Mouse (Mus musculus) heart, embryonic 15.5 days (tissue): ENCODE data around the gene Mybpc2. TPM values are rescaled to one million over a fixed set of nuclear protein-coding genes. Genes with fewer than 3 reads are reported as not detected.

Experiments
- ATAC-seq: fragments of 200-750 bp; cut with Nextera tagmentation; replicated peaks from 2 replicates; pipeline ENCODE4 v1.8.0; 2017; ENCODE audit warnings: low read depth, moderate TSS enrichment; ENCODE audit not compliant: insufficient number of reproducible peaks, insufficient read depth, low FRiP score
- H3K27ac ChIP-seq: fragments of 300-500 bp; sonication (generic); 2 replicates; pipeline ENCODE4 v1.5.1; 2015; ENCODE audit warnings: mild to moderate bottlenecking, inconsistent platforms
- H3K27me3 ChIP-seq: fragments of 300-500 bp; sonication (generic); 2 replicates; pipeline ENCODE4 v1.6.1; 2015; ENCODE audit warnings: inconsistent platforms
- H3K36me3 ChIP-seq: fragments of 300-500 bp; sonication (generic); 2 replicates; pipeline ENCODE4 v1.6.1; 2015; ENCODE audit warnings: mild to moderate bottlenecking, inconsistent platforms
- H3K4me1 ChIP-seq: fragments of 300-500 bp; sonication (generic); replicated peaks from 2 replicates; pipeline ENCODE4 v1.6.1; 2015; ENCODE audit warnings: inconsistent platforms
- H3K4me2 ChIP-seq: fragments of 300-500 bp; sonication (generic); 2 replicates; pipeline ENCODE4 v1.6.1; 2015; ENCODE audit warnings: inconsistent platforms, mild to moderate bottlenecking, moderate library complexity
- H3K4me3 ChIP-seq: fragments of 300-500 bp; sonication (generic); 2 replicates; pipeline ENCODE4 v1.5.1; 2015; ENCODE audit warnings: mild to moderate bottlenecking, inconsistent platforms
- H3K9ac ChIP-seq: fragments of 300-500 bp; sonication (generic); 2 replicates; pipeline ENCODE4 v1.6.1; 2015; ENCODE audit warnings: mild to moderate bottlenecking, inconsistent platforms
- H3K9me3 ChIP-seq: fragments of 300-500 bp; sonication (generic); replicated peaks from 2 replicates; pipeline ENCODE4 v1.6.1; 2016; ENCODE audit warnings: inconsistent platforms
- WGBS: fragments of 180-500 bp; shearing (Covaris S2); methylation state at CpG from one replicate; pipeline ENCODE4 v1.1.7; 2015; ENCODE audit warnings: mixed read lengths; 5-methylcytosine and 5-hydroxymethylcytosine counted together
- polyA plus RNA-seq: library from polyadenylated mRNA; unstranded; fragments of >200 nt; fragmentation: Nextera tagmentation; extraction: Ambion mirVana; gene quantifications from 2 replicates; pipeline ENCODE4 v1.2.1, GENCODE M21; 2015

Gene Mybpc2
- polyA plus RNA-seq, 1 experiment from 2014 or later: 3.9 TPM

GRCm38 (mm10) chr7:44475046-44475614 lies 49.3 kb downstream of the Mybpc2 start:
- H3K4me3 ChIP-seq: peak overlapping the region; percentile 56
- no peaks in the 10 kb centered on the region for H3K36me3 ChIP-seq
- H3K4me2 ChIP-seq: peak overlapping the region; percentile 65
- H3K4me1 ChIP-seq: peaks cover 39% of the 10 kb centered on the region
- H3K27ac ChIP-seq: peak overlapping the region; percentile 99
- no peak for ATAC-seq
- WGBS: 12% methylated on average over 5 of the region's 5 CpGs
- H3K9ac ChIP-seq: peak overlapping the region; percentile 75
- 0 out of 2 replicates have a peak, but pooled peaks cover 4% of the 10 kb centered on the region for H3K27me3 ChIP-seq
- H3K9me3 ChIP-seq: no peaks in the 10 kb centered on the region

- Histone ChIP-seq H3K9me3 (no peaks in the 10 kb centered on the region), H3K27me3 (0 out of 2 replicates have a peak, but pooled peaks cover 4% of the 10 kb centered on the region), H3K4me2 (peak overlapping the region; percentile 65), H3K36me3 (no peaks in the 10 kb centered on the region), H3K4me1 (peaks cover 46% of the 10 kb centered on the region), H3K27ac (peak overlapping the region; percentile 99), H3K4me3 (peak overlapping the region; percentile 56), H3K9ac (peak overlapping the region; percentile 75)
- no peak for ATAC-seq
- WGBS: 10% methylated on average over 4 of the region's 4 CpGs
Observed at GRCm38 (mm10) chr7:44474419-44474818, 50.0 kb downstream of the Mybpc2 start.

- H3K27ac ChIP-seq: peak overlapping the region; percentile 99
- H3K9ac ChIP-seq: peak overlapping the region; percentile 75
- H3K4me2 ChIP-seq: peak overlapping the region; percentile 65
- WGBS: 12% methylated on average over 9 of the region's 9 CpGs
- H3K4me1 ChIP-seq: peaks cover 57% of the 10 kb centered on the region
- peak; percentile 75 for ATAC-seq
- 0 out of 2 replicates have a peak, but pooled peaks cover 4% of the 10 kb centered on the region for H3K27me3 ChIP-seq
- no peaks in the 10 kb centered on the region for H3K36me3 ChIP-seq
- H3K4me3 ChIP-seq: peak overlapping the region; percentile 56
- H3K9me3 ChIP-seq: no peaks in the 10 kb centered on the region
Observed at GRCm38 (mm10) chr7:44472961-44473646, 51.4 kb downstream of the Mybpc2 start.

- Histone ChIP-seq H3K9ac (peak overlapping the region; percentile 75; the same call in 1 of the 2 replicates), H3K27ac (peak overlapping the region; percentile 99), H3K4me3 (peak overlapping the region; percentile 56), H3K9me3 (no peaks in the 10 kb centered on the region), H3K27me3 (0 out of 2 replicates have a peak, but pooled peaks cover 4% of the 10 kb centered on the region), H3K36me3 (no peaks in the 10 kb centered on the region), H3K4me1 (peaks cover 59% of the 10 kb centered on the region), H3K4me2 (peak overlapping the region; percentile 65)
- 14% methylated on average over 1 of the region's 1 CpGs for WGBS
- no peak; the same call in 1 of the 2 replicates for ATAC-seq
Observed at GRCm38 (mm10) chr7:44472558-44472885, 51.9 kb downstream of the Mybpc2 start.

- Histone ChIP-seq H3K9me3 (no peaks in the 10 kb centered on the region), H3K27ac (peak overlapping the region; percentile 99), H3K4me3 (peak overlapping the region; percentile 56), H3K4me1 (peaks cover 64% of the 10 kb centered on the region), H3K27me3 (0 out of 2 replicates have a peak, but pooled peaks cover 4% of the 10 kb centered on the region), H3K4me2 (peak overlapping the region; percentile 65), H3K36me3 (no peaks in the 10 kb centered on the region), H3K9ac (0 out of 2 replicates have a peak overlapping the region, but pooled peaks have one; percentile 75)
- WGBS: 18% methylated on average over 6 of the region's 6 CpGs
- peak; percentile 67 for ATAC-seq
Observed at GRCm38 (mm10) chr7:44471880-44472557, 52.4 kb downstream of the Mybpc2 start.

- H3K27me3 ChIP-seq: 0 out of 2 replicates have a peak, but pooled peaks cover 4% of the 10 kb centered on the region
- peak overlapping the region; percentile 14; the same call in 1 of the 2 replicates for H3K4me2 ChIP-seq
- peak overlapping the region; percentile 99 for H3K27ac ChIP-seq
- H3K9me3 ChIP-seq: no peaks in the 10 kb centered on the region
- H3K4me3 ChIP-seq: no peak overlapping the region
- peak overlapping the region; percentile 34 for H3K9ac ChIP-seq
- peaks cover 67% of the 10 kb centered on the region for H3K4me1 ChIP-seq
- H3K36me3 ChIP-seq: no peaks in the 10 kb centered on the region
- ATAC-seq: no peak
- 62% methylated on average over 16 of the region's 16 CpGs for WGBS
Observed at GRCm38 (mm10) chr7:44470696-44471612, 53.5 kb downstream of the Mybpc2 start.

GRCm38 (mm10) chr7:44469677-44470675 lies 54.5 kb downstream of the Mybpc2 start:
- ATAC-seq: no peak
- peak overlapping the region; percentile 99 for H3K27ac ChIP-seq
- peak overlapping the region; percentile 90 for H3K4me2 ChIP-seq
- H3K4me3 ChIP-seq: no peak overlapping the region
- no peaks in the 10 kb centered on the region for H3K36me3 ChIP-seq
- no peaks in the 10 kb centered on the region for H3K27me3 ChIP-seq
- peaks cover 61% of the 10 kb centered on the region for H3K4me1 ChIP-seq
- no peak overlapping the region; the same call in 1 of the 2 replicates for H3K9ac ChIP-seq
- no peaks in the 10 kb centered on the region for H3K9me3 ChIP-seq
- 54% methylated on average over 16 of the region's 16 CpGs for whole genome bisulfite sequencing

GRCm38 (mm10) chr7:44468644-44469285 lies 55.7 kb downstream of the Mybpc2 start:
- 31% methylated on average over 15 of the region's 15 CpGs for WGBS
- H3K4me3 ChIP-seq: peak overlapping the region; percentile 89
- ATAC-seq: no peak
- peak overlapping the region; percentile 84 for H3K9ac ChIP-seq
- peaks cover 68% of the 10 kb centered on the region for H3K4me1 ChIP-seq
- peaks cover 3% of the 10 kb centered on the region for H3K27me3 ChIP-seq
- H3K9me3 ChIP-seq: no peaks in the 10 kb centered on the region
- H3K36me3 ChIP-seq: no peaks in the 10 kb centered on the region
- H3K27ac ChIP-seq: peak overlapping the region; percentile 99
- peak overlapping the region; percentile 90 for H3K4me2 ChIP-seq

GRCm38 (mm10) chr7:44467811-44468411 lies 56.5 kb downstream of the Mybpc2 start, which contains the start of gene Josd2:
Gene Josd2, plus strand, starts transcription at chr7:44467980.
- peak within 1 kb of the TSS; percentile 99 for H3K27ac ChIP-seq
- no peaks in the 10 kb centered on the region for H3K9me3 ChIP-seq
- under 1% methylated on average over 42 of the region's 42 CpGs for WGBS

More at GRCm38 (mm10) chr7:44467811-44468411, 56.5 kb downstream of the Mybpc2 start, which contains the start of gene Josd2:
- peak within 1 kb of the TSS; percentile 90 for H3K4me2 ChIP-seq
- no peaks in the 10 kb centered on the region for H3K36me3 ChIP-seq
- peaks cover 9% of the 10 kb centered on the region for H3K27me3 ChIP-seq
- peak within 1 kb of the TSS; percentile 89 for H3K4me3 ChIP-seq
- peak; percentile 84 for ATAC-seq
- peaks cover 64% of the 10 kb centered on the region for H3K4me1 ChIP-seq
- H3K9ac ChIP-seq: peak within 1 kb of the TSS; percentile 84
